Mouse (Mus musculus) heart, embryonic 14.5 days (tissue): ENCODE data around the gene Zeb2. TPM values are rescaled to one million over a fixed set of nuclear protein-coding genes. Genes with fewer than 3 reads are reported as not detected.

ENCODE experiments used
- ATAC-seq: fragments of 200-750 bp; cut with Nextera tagmentation; 2 replicates; pipeline ENCODE4 v1.8.0; 2017; ENCODE audit warnings: low read depth, moderate TSS enrichment; ENCODE audit not compliant: insufficient number of reproducible peaks, insufficient read depth, low FRiP score
- H3K27ac ChIP-seq, 2 experiments: fragments of 200-500 bp in 1 of 2; fragments of 300-500 bp in 1 of 2; sonication (generic) in 1 of 2; replicated peaks in 1 of 2; 2 replicates each; pipeline ENCODE4 v1.5.1; 2012 to 2014; ENCODE audit warnings: low read depth in 2 of 2, low read length in 2 of 2, control low read depth in 1 of 2, mild to moderate bottlenecking in 1 of 2, mixed read lengths in 1 of 2; ENCODE audit not compliant: control insufficient read depth in 1 of 2, insufficient read depth in 1 of 2
- H3K27me3 ChIP-seq: fragments of 300-500 bp; sonication (generic); 2 replicates; pipeline ENCODE4 v1.6.1; 2014; ENCODE audit warnings: mild to moderate bottlenecking, low read length, control low read depth; ENCODE audit not compliant: control insufficient read depth, insufficient read depth
- H3K36me3 ChIP-seq: fragments of 300-500 bp; sonication (generic); 2 replicates; pipeline ENCODE4 v1.6.1; 2014; ENCODE audit warnings: mild to moderate bottlenecking, control low read depth, low read length, mixed read lengths; ENCODE audit not compliant: control insufficient read depth, insufficient read depth
- H3K4me1 ChIP-seq, 2 experiments: fragments of 200-500 bp in 1 of 2; fragments of 300-500 bp in 1 of 2; sonication (generic) in 1 of 2; 2 replicates each; pipeline ENCODE4 v1.6.1; 2012 to 2014; ENCODE audit warnings: low read length in 2 of 2, control low read depth in 1 of 2, mixed read lengths in 1 of 2; ENCODE audit not compliant: control insufficient read depth in 2 of 2, insufficient read depth in 2 of 2
- H3K4me2 ChIP-seq: fragments of 300-500 bp; sonication (generic); 2 replicates; pipeline ENCODE4 v1.6.1; 2014; ENCODE audit warnings: mild to moderate bottlenecking, low read length
- H3K4me3 ChIP-seq, 2 experiments: fragments of 200-500 bp in 1 of 2; fragments of 300-500 bp in 1 of 2; sonication (generic) in 1 of 2; 2 replicates each; pipeline ENCODE4 v1.5.1; 2012 to 2014; ENCODE audit warnings: low read length in 2 of 2, mild to moderate bottlenecking in 2 of 2, control low read depth in 1 of 2, low read depth in 1 of 2, moderate library complexity in 1 of 2; ENCODE audit not compliant: control insufficient read depth in 1 of 2, insufficient read depth in 1 of 2
- H3K9ac ChIP-seq: fragments of 300-500 bp; sonication (generic); 2 replicates; pipeline ENCODE4 v1.6.1; 2014; ENCODE audit warnings: mild to moderate bottlenecking, low read length
- H3K9me3 ChIP-seq: fragments of 300-500 bp; sonication (generic); 2 replicates; pipeline ENCODE4 v1.6.1; 2016; ENCODE audit warnings: low read length, control low read depth; ENCODE audit not compliant: control insufficient read depth
- WGBS: fragments of 180-500 bp; shearing (Covaris S2); extraction: QIAGEN DNeasy Blood & Tissue Kit; methylation state at CpG from one replicate; pipeline ENCODE4 v1.1.7; 2014; 5-methylcytosine and 5-hydroxymethylcytosine counted together
- polyA plus RNA-seq: library from polyadenylated mRNA; unstranded; fragments of >200 nt; fragmentation: Nextera tagmentation; extraction: Ambion mirVana; gene quantifications from 2 replicates; pipeline ENCODE4 v1.2.1, GENCODE M21; 2014

Zeb2 gene
- polyA plus RNA-seq, 1 experiment from 2014 or later, result 22.0 TPM

DNA sequence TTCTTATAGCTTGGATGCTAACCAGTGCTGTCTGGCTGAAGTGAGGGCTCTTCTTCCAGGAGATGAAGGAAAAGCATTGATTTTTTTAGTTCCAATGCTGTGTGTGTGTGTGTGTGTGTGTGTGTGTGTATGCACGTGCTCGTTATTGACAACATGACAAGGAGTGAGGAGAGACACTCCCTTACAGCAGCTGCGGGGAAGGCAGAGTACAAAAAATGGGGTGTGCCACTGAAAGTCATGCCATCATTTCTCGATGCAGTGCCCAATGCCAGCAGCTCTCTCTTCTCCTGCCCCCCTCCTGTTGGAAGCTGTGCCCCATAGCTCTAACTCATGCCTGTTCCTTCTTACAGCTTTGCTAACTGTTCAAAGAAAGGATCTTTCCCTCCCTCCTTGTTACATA, 56.4 kb downstream of the Zeb2 start:
- Histone ChIP-seq H3K9me3 (no peaks in the 10 kb centered on the region), H3K4me1 (peaks cover 18 to 51% of the 10 kb centered on the region in 2 experiments), H3K27ac (no peak overlapping the region), H3K27me3 (no peaks in the 10 kb centered on the region), H3K9ac (no peak overlapping the region), H3K36me3 (no peaks in the 10 kb centered on the region), H3K4me3 (no peak overlapping the region), H3K4me2 (no peak overlapping the region)
- ATAC-seq, result no peak
- WGBS, result 70% methylated on average over 4 of the region's 4 CpGs

DNA sequence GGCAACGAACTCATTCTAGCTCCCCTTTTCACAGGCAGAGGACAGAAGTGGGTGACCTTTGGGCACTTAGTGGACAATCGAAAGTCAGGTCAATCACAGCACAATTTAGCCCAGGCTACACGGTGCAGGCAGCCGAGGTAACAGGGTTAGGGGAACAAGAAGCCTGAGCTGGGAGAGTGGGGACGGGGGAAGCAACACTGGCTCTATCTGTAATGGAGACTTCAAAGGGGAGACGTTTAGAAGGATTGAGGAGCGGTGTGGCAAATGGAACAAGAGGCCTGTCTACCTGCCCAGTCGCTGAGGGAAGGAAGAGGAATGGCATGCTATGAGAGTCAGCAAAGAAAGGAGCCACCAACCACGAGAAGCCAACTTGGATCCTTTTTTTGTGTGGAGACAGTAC, 57.0 kb downstream of the Zeb2 start:
- Histone ChIP-seq H3K4me3 (no peak overlapping the region), H3K36me3 (no peaks in the 10 kb centered on the region), H3K4me1 (peaks cover 21 to 56% of the 10 kb centered on the region in 2 experiments), H3K9me3 (no peaks in the 10 kb centered on the region), H3K27ac (no peak overlapping the region), H3K27me3 (no peaks in the 10 kb centered on the region), H3K9ac (no peak overlapping the region), H3K4me2 (no peak overlapping the region)
- ATAC-seq, result no peak
- WGBS, result 83% methylated on average over 9 of the region's 9 CpGs

DNA sequence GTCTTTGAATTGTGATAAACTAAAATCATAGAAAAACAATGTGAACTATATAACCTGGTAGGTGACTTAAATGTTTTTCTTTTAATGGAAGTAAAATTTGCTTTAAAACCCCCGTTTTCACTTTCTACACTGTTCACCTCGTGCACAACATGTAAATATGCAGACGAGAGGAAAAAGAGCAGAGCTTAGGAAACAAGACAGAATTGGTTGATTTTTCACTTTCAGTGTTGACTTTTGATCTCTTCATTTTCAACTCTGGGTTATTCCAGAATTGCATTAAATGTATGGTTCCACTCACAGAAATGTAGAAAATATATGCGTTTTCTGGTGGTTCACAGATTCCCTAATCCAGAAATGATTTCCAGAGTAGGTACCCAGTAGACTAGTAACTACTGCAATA, 57.6 kb downstream of the Zeb2 start:
- no peak for ATAC-seq
- no peaks in the 10 kb centered on the region for H3K9me3 ChIP-seq
- WGBS, result 90% methylated on average over 4 of the region's 4 CpGs
- no peak overlapping the region for H3K4me3 ChIP-seq
- H3K36me3 ChIP-seq, result no peaks in the 10 kb centered on the region
- H3K4me2 ChIP-seq, result no peak overlapping the region
- no peak overlapping the region for H3K27ac ChIP-seq
- H3K4me1 ChIP-seq, result peaks cover 23 to 62% of the 10 kb centered on the region in 2 experiments
- no peaks in the 10 kb centered on the region for H3K27me3 ChIP-seq
- no peak overlapping the region for H3K9ac ChIP-seq

DNA sequence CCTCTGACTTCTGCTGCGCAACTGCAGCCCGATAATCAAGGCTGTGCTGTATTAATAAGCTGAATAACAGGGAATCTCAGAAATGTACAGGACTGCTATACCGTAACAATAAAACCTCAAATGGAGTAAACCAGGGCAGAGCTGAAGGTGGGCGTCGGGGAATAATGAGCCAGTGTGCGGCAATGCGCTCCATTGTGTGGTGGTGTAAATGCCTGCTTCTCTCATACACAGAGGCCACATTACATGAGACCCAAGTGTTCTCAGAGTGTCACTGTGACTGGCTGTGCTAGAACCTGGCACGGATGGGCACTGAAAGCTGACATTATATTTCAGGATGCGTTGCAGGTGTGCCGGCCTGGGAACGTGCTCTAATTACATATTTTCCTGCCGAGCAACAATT, 58.2 kb downstream of the Zeb2 start:
- Histone ChIP-seq H3K9ac (no peak overlapping the region), H3K36me3 (no peaks in the 10 kb centered on the region), H3K27me3 (no peaks in the 10 kb centered on the region), H3K4me2 (no peak overlapping the region), H3K4me3 (no peak overlapping the region), H3K27ac (no peak overlapping the region), H3K9me3 (no peaks in the 10 kb centered on the region), H3K4me1 (peaks cover 26 to 68% of the 10 kb centered on the region in 2 experiments)
- no peak for ATAC-seq
- WGBS, result 90% methylated on average over 12 of the region's 12 CpGs

DNA sequence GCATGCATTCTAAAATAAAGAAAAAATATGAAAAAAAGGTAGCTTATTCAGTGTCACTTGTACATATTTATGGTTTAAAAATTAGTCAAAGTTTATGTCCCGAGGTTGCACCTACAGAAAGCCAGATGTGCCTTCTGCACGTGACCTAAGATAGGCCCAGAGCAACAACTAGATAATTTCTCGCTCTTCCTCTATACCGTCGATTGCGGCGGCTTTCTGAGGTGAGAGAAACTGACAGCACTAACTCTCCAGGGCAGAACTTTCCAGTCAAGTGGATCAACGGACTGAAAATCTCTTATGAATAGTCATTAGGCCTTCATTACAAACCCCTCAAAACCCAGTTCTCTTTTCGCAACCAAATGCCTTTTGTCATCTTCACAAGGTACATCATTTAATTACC, 59.0 kb downstream of the Zeb2 start:
- H3K36me3 ChIP-seq, result no peaks in the 10 kb centered on the region

DNA sequence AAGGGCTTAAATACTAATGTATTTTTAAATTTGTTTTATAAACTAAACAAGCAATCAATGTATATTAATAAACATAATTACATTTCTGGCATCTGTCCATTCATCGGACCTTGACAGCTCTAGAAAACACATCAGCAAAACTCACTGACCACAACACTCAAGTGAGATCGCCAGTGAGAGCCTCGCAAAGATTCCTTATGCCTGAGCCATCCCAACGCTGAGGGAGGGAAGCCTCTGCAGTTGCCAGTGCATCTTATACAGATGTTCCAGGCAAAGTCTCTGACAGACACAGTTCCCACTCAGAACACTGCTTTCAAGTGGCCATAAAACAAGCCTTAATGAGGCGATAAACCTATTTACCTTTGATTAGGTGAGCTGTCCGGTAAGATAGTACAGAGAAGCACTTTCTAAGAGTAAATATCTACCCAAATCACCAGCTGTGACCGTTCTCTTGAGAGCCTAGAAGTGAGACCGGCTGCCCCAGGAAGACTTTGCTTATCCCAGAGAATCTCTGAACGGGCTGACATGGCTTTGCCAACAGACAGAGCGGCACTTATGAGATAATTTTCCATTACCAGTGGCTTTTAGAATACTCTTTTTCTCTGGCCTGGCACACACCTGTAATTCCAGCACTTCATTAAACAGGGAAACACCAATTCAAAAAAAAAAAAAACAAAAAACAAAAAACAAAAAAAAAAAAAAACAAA, 60.2 kb downstream of the Zeb2 start:
- H3K36me3 ChIP-seq, result 0 out of 2 replicates have a peak, but pooled peaks cover 5% of the 10 kb centered on the region
- ATAC-seq, result no peak
- 57% methylated on average over 10 of the region's 10 CpGs for WGBS
- no peaks in the 10 kb centered on the region for H3K9me3 ChIP-seq
- no peak overlapping the region for H3K9ac ChIP-seq
- H3K27ac ChIP-seq, result no peak overlapping the region
- no peaks in the 10 kb centered on the region for H3K27me3 ChIP-seq
- H3K4me3 ChIP-seq, result no peak overlapping the region
- H3K4me2 ChIP-seq, result no peak overlapping the region
- peaks cover 22 to 59% of the 10 kb centered on the region in 2 experiments for H3K4me1 ChIP-seq

More for the DNA sequence above, 59.0 kb downstream of the Zeb2 start:
- no peak overlapping the region for H3K4me3 ChIP-seq
- H3K9ac ChIP-seq, result no peak overlapping the region
- no peak overlapping the region for H3K4me2 ChIP-seq
- peaks cover 21 to 61% of the 10 kb centered on the region in 2 experiments for H3K4me1 ChIP-seq
- WGBS, result 69% methylated on average over 9 of the region's 9 CpGs
- H3K9me3 ChIP-seq, result no peaks in the 10 kb centered on the region
- no peaks in the 10 kb centered on the region for H3K27me3 ChIP-seq
- no peak for ATAC-seq
- H3K27ac ChIP-seq, result no peak overlapping the region

DNA sequence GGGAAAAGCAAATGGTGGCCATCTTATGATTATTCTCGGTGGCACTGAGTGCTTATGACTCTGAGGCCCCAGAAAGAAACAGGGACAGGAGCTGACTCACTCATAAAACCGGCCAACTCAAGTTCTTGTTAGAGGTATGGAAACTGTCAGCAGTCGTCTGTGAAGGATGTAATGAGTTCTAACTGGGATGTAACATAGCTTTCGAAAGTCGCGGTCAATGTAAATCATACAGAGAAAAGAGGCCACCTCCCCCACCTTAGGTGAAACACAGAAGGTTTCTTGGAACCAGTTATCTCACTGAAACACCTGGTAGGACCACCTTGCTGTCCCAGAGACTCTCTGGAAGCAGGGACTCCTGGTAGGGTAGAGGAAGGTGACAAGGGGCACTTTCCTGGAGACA, 61.3 kb downstream of the Zeb2 start:
- Histone ChIP-seq H3K4me3 (no peak overlapping the region), H3K4me2 (no peak overlapping the region), H3K36me3 (0 out of 2 replicates have a peak, but pooled peaks cover 5% of the 10 kb centered on the region), H3K9ac (no peak overlapping the region), H3K4me1 (peaks cover 20 to 50% of the 10 kb centered on the region in 2 experiments), H3K27me3 (no peaks in the 10 kb centered on the region), H3K27ac (no peak overlapping the region; a peak in 1 of 4 replicates), H3K9me3 (no peaks in the 10 kb centered on the region)
- 58% methylated on average over 6 of the region's 6 CpGs for WGBS
- ATAC-seq, result no peak
